In the genomic region with DNA sequence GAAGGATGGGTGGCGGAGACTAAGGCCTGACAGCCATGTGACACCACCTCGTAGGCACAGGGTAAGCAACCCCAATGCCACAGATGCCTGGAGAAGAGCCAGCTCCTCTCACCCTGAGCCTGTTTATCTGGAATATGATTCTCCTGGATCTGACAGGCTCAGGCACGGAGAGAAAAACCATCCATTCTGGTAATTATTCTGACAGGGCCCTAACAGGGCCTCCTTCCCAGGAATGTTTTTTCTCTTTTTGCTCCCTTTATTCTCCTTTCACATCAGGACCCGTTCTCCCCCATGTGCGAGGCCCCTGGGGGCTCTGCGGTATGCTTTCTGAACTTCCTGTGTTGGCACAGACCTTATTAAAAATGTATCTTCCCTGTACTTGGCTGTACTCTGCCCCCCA, we compare ENCODE assay signal across 10 mouse cellular contexts.
DNase-seq lines count a peak whose midpoint lies in the region; ATAC-seq lines count a peak whose summit lies in the region.
"Had no signal": no experiment of that assay in that cellular context is flagged by ENCODE, and none has a peak within 500 bp of the region (broad histone marks: within the 10 kb centered on the region; RNA-seq: fewer than 3 reads in every experiment).

No protein-coding gene starts in this region.

- H3K36me3 ChIP-seq in neural tube, embryonic 13.5 days, result no peaks in the 10 kb centered on the region
- H3K36me3 ChIP-seq in hindbrain, embryonic 16.5 days (ENCODE audit: control insufficient read depth, insufficient read depth, low read length), result no peaks in the 10 kb centered on the region
- no peaks in the 10 kb centered on the region for H3K36me3 ChIP-seq in heart, embryonic 11.5 days (ENCODE audit: control insufficient read depth, insufficient read depth, low read length)

- no peak overlapping the region for H3K4me3 ChIP-seq in neural tube, embryonic 13.5 days
- no peak overlapping the region for H3K4me3 ChIP-seq in hindbrain, embryonic 16.5 days (ENCODE audit: low read length)
- H3K4me3 ChIP-seq in heart, embryonic 11.5 days (ENCODE audit: low read depth, low read length), result no peak overlapping the region

- H3K27ac ChIP-seq in neural tube, embryonic 13.5 days (replicated peaks), result no peak overlapping the region; the same call in 1 of the 2 replicates
- no peak overlapping the region for H3K27ac ChIP-seq in hindbrain, embryonic 16.5 days (ENCODE audit: low read depth, low read length)
- H3K27ac ChIP-seq in heart, embryonic 11.5 days (ENCODE audit: low read depth, low read length), result no peak overlapping the region

- H3K4me1 ChIP-seq in neural tube, embryonic 13.5 days (replicated peaks), result peaks cover 15% of the 10 kb centered on the region
- peaks cover 10% of the 10 kb centered on the region for H3K4me1 ChIP-seq in hindbrain, embryonic 16.5 days (ENCODE audit: control insufficient read depth, insufficient read depth, low read depth, low read length)
- no peaks in the 10 kb centered on the region for H3K4me1 ChIP-seq in heart, embryonic 11.5 days (ENCODE audit: control insufficient read depth, insufficient read depth, low read length)

- intact Hi-C loops in gastrocnemius, postnatal 14 days (cut with DNase I; ENCODE audit: low total_unique reads), result no loop called here

- H3K27me3 ChIP-seq in neural tube, embryonic 13.5 days, result no peaks in the 10 kb centered on the region
- H3K27me3 ChIP-seq in hindbrain, embryonic 16.5 days (replicated peaks; ENCODE audit: control insufficient read depth, insufficient read depth, low read length), result no peaks in the 10 kb centered on the region
- no peaks in the 10 kb centered on the region for H3K27me3 ChIP-seq in heart, embryonic 11.5 days (ENCODE audit: control insufficient read depth, insufficient read depth, low read length)

- no peak overlapping the region for H3K4me2 ChIP-seq in neural tube, embryonic 13.5 days
- no peak overlapping the region for H3K4me2 ChIP-seq in hindbrain, embryonic 16.5 days (ENCODE audit: low read length)
- H3K4me2 ChIP-seq in heart, embryonic 11.5 days, result no peak overlapping the region

- WGBS in neural tube, embryonic 13.5 days, result 33% methylated on average over 6 of the region's 6 CpGs
- 32% methylated on average over 6 of the region's 6 CpGs for WGBS in hindbrain, embryonic 16.5 days
- WGBS in heart, embryonic 11.5 days (ENCODE audit: insufficient replicate concordance), result 40% methylated on average over 6 of the region's 6 CpGs

- peak overlapping the region; percentile 17; the same call in 1 of the 2 replicates for H3K9ac ChIP-seq in neural tube, embryonic 13.5 days
- peak overlapping the region; percentile 35; the same call in 1 of the 2 replicates for H3K9ac ChIP-seq in hindbrain, embryonic 16.5 days (ENCODE audit: low read depth, low read length)
- no peak overlapping the region for H3K9ac ChIP-seq in heart, embryonic 11.5 days (ENCODE audit: low read depth, low read length)

- peak; percentile 19 for DNase-seq in gastrocnemius, postnatal 25 days
- no peak for DNase-seq in gastrocnemius, postnatal 14 days
- DNase-seq in neural tube, embryonic 10.5 days (ENCODE audit: extremely low spot score, low spot score), result no peak
- DNase-seq in testis, postnatal 14 days (ENCODE audit: low spot score), result no peak
- DNase-seq in left cerebral cortex, adult 18-20 months (ENCODE audit: low spot score in 2 of 2), result no peak
- DNase-seq: cerebellum, adult 8-10 months; thymus, adult 2 months had no signal

- H3K9me3 ChIP-seq in neural tube, embryonic 13.5 days, result no peaks in the 10 kb centered on the region
- H3K9me3 ChIP-seq in hindbrain, embryonic 16.5 days (ENCODE audit: control insufficient read depth, low read length), result no peaks in the 10 kb centered on the region
- H3K9me3 ChIP-seq in heart, embryonic 11.5 days (replicated peaks; ENCODE audit: control insufficient read depth, low read length), result no peaks in the 10 kb centered on the region

- ATAC-seq in neural tube, embryonic 13.5 days (ENCODE audit: low read depth), result no peak
- ATAC-seq in hindbrain, embryonic 16.5 days, result peak; percentile 52
- no peak for ATAC-seq in heart, embryonic 11.5 days (replicated peaks; ENCODE audit: insufficient number of reproducible peaks, low FRiP score, low TSS enrichment)
